Mouse (Mus musculus) layer of hippocampus, postnatal 36 days (tissue): ENCODE data around the gene Elac2. TPM values are rescaled to one million over a fixed set of nuclear protein-coding genes. Genes with fewer than 3 reads are reported as not detected.

Source experiments
- DNase-seq, 2 experiments: peaks; one replicate each; pipeline ENCODE4 v3.0.0; 2022
- total RNA-seq, 2 experiments: library from RNA; stranded (reverse); gene quantifications; 2 replicates each; pipeline ENCODE4 v1.2.3; 2021

Gene Elac2
- total RNA-seq, 2 experiments from 2014 or later, result 24.9 to 27.8 TPM

- no peak for DNase-seq
Measured at GRCm38 (mm10) chr11:65022771-65023170, 43.9 kb downstream of the Elac2 start.

DNA sequence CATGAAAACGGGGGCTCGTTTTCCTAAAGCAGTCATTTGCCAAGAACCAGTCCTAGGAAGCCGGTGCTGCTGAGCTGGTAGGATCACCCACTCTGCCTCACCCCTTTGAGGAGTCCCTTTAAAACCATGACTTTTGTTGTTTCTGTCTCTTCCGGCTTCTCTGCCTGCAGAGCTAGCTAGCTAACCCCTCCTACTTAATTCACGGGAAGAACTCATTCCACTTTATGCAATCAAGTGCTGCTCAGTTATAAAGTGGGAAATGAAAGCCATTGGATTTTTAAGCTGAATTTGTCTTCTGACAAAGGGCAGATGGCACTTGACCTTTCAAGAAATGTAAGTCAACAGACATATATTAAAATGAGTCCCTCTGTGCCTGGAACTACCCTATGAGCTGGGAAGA, 49.2 kb downstream of the Elac2 start:
- DNase-seq, result no peak

GRCm38 (mm10) chr11:65030201-65030600, 51.4 kb downstream of the Elac2 start:
- no peak for DNase-seq

GRCm38 (mm10) chr11:65032221-65032620, 53.4 kb downstream of the Elac2 start:
- no peak for DNase-seq

DNA sequence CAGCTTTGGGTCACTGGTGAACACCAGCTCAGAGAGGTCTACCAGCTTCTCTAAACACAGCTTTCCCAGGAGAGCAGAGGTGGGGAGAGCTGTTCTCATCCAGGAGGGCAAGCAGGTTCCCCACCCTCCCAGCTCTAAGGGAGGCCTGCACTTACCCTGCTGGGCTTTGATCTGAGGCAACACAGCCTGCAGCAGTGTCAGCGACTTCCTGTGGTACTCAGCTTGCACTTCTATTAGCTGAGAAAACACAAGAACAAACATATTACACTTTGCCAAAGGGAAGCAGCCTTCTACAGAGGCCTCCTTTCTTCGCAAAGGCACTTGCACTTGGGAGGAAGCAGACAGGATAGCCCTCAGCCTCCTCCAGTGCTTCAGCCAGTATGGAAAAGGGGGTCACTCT, 60.2 kb downstream of the Elac2 start:
- DNase-seq, result no peak

GRCm38 (mm10) chr11:65039517-65040095, 60.8 kb downstream of the Elac2 start:
- no peak for DNase-seq

- no peak for DNase-seq
Measured at GRCm38 (mm10) chr11:65040556-65040955, 61.7 kb downstream of the Elac2 start.

GRCm38 (mm10) chr11:65049090-65049489, 70.3 kb downstream of the Elac2 start:
- no peak for DNase-seq

DNA sequence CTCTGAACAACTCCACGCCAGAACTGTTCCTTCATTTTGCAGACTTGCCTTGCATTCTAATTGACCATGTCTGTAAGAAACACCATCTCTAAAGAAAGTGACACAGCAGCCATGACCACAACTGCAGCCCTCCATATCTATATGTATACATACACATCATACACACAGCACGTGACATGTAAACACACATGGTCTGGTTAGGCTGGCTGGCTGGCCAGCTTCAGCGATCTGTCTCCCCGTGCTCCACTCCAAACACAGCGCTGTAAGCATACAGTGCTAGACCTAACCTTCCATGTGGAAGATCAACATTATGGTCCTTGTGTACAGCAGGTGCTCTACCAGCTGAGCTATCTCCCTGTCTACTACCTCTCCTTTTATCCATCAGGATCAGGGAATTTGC, 72.0 kb downstream of the Elac2 start:
- no peak for DNase-seq

Other genes with a start within 250 kb of the Elac2 start
- gene 1700086D15Rik, start 180.9 kb downstream of the Elac2 start, total RNA-seq, result 1 to 10 TPM; 2.6 to 3.5 TPM
- gene Arhgap44, start 183.9 kb downstream of the Elac2 start, total RNA-seq, result 100 to 1,000 TPM; 111 to 114 TPM